Mouse (Mus musculus): ENCODE results near the gene Macrod2.

DNA sequence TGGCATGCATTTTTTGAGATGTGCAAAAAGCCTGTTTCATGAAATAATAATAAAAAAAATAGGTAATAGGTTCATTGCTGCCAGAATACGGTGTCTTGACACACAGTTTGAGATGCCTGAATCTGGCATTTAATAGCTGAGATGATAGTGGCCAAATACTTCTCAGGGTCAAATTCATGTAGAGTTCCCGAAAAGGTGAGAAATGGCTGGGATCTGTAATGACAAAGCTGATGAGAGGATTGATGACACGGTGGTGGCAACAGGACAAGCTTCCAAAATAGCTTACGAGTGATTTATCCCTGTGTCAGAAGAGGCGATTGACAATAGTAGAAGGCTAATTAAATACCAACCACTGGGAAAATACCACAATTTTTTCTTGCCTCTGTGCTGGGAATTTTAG lies 1436.4 kb downstream of the Macrod2 start:
- TF ChIP-seq EP300 (IDR thresholded peaks at IDR 0.05) (no peak), CTCF (IDR thresholded peaks at IDR 0.05) (no peak)

All from lung, postnatal 0 days (tissue).